Mouse (Mus musculus): ENCODE measurements around the gene Acd. TPM values are rescaled to one million over a fixed set of nuclear protein-coding genes. Genes with fewer than 3 reads are reported as not detected.

Gene Acd
- polyA plus RNA-seq (2014; fragmentation: Illumina TruSeq; extraction: RNeasy Lipid Tissue Mini Kit (QIAGEN cat#74804); ENCODE audit: insufficient read depth, low read depth, low replicate concordance), result 22.3 TPM

DNA sequence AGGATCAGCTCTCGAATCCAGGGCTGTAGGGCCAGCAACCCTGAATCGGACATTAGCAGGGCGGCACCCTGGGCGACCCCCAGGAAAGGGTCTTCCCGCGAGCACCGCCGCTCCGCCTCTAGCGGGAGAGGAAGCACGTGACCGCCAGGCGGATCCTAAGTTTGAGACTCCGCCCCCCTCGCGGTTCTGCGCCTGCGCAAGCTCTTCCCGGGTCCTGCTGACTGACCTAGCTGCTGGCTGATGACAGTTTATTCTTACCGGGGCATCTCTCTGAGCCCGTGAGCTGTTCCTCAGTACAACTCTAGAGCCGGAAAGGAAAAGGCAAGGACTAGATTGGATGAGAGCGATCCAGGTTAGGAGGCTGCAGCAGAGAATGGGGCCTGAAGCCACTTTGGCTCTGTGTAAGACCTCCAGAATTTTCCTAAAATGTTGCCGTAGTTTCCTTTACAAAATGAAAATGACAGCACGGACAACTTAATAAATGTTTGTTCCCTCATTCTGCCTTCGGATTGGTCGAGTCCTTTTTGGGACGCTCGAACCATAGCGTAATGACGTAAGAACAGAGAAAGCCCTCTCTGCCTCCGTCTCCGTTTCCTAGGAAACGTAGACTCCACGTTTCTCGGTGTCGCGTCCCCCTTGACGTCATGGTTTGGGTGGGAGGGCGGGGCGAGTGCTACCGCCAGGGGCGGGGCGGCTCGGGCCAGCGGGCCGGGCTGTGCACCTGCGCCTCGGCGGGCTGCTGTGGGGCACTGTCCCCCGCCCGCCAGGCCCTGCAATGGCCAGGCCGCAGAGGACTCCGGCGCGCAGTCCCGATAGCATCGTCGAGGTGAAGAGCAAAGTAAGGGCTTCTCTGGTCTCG lies at the start of gene Acd, which contains the start of gene Pard6a:
Gene Acd (minus strand): TSS at position 137 of the 859 bp plus-strand sequence.
Gene Pard6a (plus strand): TSS at position 183 of the 859 bp plus-strand sequence.

DNA sequence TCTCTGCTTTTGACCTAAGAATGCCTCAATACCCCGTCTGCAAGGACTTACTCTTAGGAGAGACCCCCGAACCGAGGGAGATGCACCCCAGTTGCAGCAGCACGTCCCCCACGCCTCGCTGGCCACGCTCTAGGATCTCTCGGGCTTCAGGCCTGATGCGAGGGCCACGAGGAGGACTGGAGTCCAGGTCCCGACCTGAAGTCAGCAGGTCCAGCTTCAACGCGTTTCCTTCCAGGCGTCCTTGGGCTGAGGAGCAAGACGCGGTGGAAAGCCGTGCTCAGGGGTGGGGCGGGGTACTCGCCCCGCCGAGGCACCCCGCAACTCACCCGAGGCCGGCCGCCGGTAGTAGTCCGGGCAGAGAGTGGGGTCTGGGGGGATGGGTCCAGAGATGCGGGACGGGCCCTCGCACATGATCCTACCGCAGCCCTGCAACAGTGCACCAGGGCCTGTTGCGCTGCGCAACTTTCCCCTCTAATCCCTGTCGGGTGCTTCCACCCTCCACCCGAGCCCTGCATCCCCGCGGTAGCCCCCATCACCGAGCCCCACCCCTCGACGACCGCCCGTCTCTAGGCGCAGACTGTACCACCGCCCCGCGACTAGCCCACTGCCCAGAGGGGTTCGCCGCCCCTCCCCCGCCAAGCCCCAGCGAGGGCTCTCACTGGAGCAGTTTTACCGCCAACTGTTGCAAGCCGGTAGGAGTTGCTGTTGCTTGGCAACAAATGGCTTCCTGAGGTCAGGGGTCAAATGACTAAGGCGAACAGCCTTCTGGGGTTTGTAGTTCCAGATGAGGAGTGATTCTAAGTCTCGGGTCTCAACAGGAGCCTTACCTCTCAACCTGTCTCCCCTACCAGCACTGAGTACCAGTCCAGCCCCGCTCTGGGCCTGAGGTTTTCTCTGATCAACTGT lies 6.8 kb upstream of the Acd start, which contains the start of the genes 4933405L10Rik and Enkd1:
Gene 4933405L10Rik (plus strand): TSS at position 158 of the 906 bp plus-strand sequence.
Gene Enkd1 (minus strand): TSS at position 713 of the 906 bp plus-strand sequence.

DNA sequence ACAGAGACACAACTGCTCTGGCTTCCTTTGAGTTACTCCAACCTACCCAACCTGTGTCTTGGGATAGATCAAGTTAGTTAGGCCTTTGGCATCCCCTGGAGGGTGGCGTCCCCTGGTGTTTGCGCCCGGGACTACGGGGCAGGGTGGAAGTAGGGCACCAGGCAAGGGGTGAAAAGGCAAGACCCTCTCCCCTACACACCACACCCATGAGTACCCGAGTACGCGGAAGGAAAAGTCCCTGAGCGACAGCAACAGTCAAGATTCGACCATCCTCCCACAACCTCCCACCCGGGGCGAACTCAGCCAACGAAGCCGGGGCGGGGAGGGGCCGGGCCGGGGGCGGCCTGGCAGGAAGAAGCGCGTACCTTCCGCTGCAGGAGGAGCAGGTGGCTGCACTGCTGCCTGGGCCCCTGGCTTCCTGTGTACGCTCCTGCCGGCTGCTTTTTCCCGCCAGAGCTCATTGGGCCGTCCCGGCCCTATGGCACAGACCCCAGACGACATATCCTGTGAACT lies 15.1 kb downstream of the Acd start, which contains the start of gene Carmil2:
Gene Carmil2 (plus strand): TSS at position 479 of the 513 bp plus-strand sequence.

Other genes starting within 250 kb of the Acd start
- gene Tppp3, start 229.6 kb downstream of the Acd start, polyA plus RNA-seq (2014; fragmentation: Illumina TruSeq; extraction: RNeasy Lipid Tissue Mini Kit (QIAGEN cat#74804); ENCODE audit: insufficient read depth, low read depth, low replicate concordance), result 588 TPM
- 33.8 TPM for gene Zdhhc1, start 204.2 kb downstream of the Acd start, polyA plus RNA-seq (2014; fragmentation: Illumina TruSeq; extraction: RNeasy Lipid Tissue Mini Kit (QIAGEN cat#74804); ENCODE audit: insufficient read depth, low read depth, low replicate concordance)
- 0.74 TPM for gene Hsd11b2, start 182.3 kb downstream of the Acd start, polyA plus RNA-seq (2014; fragmentation: Illumina TruSeq; extraction: RNeasy Lipid Tissue Mini Kit (QIAGEN cat#74804); ENCODE audit: insufficient read depth, low read depth, low replicate concordance)
- 95.5 TPM for gene Atp6v0d1, start 135.1 kb downstream of the Acd start, polyA plus RNA-seq (2014; fragmentation: Illumina TruSeq; extraction: RNeasy Lipid Tissue Mini Kit (QIAGEN cat#74804); ENCODE audit: insufficient read depth, low read depth, low replicate concordance)
- 24.7 TPM for gene Ripor1, start 95.8 kb downstream of the Acd start, polyA plus RNA-seq (2014; fragmentation: Illumina TruSeq; extraction: RNeasy Lipid Tissue Mini Kit (QIAGEN cat#74804); ENCODE audit: insufficient read depth, low read depth, low replicate concordance)
- 25.0 TPM for gene Ctcf, start 64.5 kb downstream of the Acd start, polyA plus RNA-seq (2014; fragmentation: Illumina TruSeq; extraction: RNeasy Lipid Tissue Mini Kit (QIAGEN cat#74804); ENCODE audit: insufficient read depth, low read depth, low replicate concordance)
- gene Agrp, start 63.7 kb downstream of the Acd start, polyA plus RNA-seq (2014; fragmentation: Illumina TruSeq; extraction: RNeasy Lipid Tissue Mini Kit (QIAGEN cat#74804); ENCODE audit: insufficient read depth, low read depth, low replicate concordance), result 4.4 TPM
- gene Carmil2, start 14.8 kb downstream of the Acd start, polyA plus RNA-seq (2014; fragmentation: Illumina TruSeq; extraction: RNeasy Lipid Tissue Mini Kit (QIAGEN cat#74804); ENCODE audit: insufficient read depth, low read depth, low replicate concordance), result 2.7 TPM
- 12.1 TPM for gene Pard6a, start within 50 bp of the Acd start, polyA plus RNA-seq (2014; fragmentation: Illumina TruSeq; extraction: RNeasy Lipid Tissue Mini Kit (QIAGEN cat#74804); ENCODE audit: insufficient read depth, low read depth, low replicate concordance)
- gene 4933405L10Rik, start 6.6 kb upstream of the Acd start, polyA plus RNA-seq (2014; fragmentation: Illumina TruSeq; extraction: RNeasy Lipid Tissue Mini Kit (QIAGEN cat#74804); ENCODE audit: insufficient read depth, low read depth, low replicate concordance), result not detected
- 4.8 TPM for gene Enkd1, start 7.1 kb upstream of the Acd start, polyA plus RNA-seq (2014; fragmentation: Illumina TruSeq; extraction: RNeasy Lipid Tissue Mini Kit (QIAGEN cat#74804); ENCODE audit: insufficient read depth, low read depth, low replicate concordance)
- gene Gfod2, start 57.6 kb upstream of the Acd start, polyA plus RNA-seq (2014; fragmentation: Illumina TruSeq; extraction: RNeasy Lipid Tissue Mini Kit (QIAGEN cat#74804); ENCODE audit: insufficient read depth, low read depth, low replicate concordance), result 9.4 TPM
- gene Ranbp10, start 126.2 kb upstream of the Acd start, polyA plus RNA-seq (2014; fragmentation: Illumina TruSeq; extraction: RNeasy Lipid Tissue Mini Kit (QIAGEN cat#74804); ENCODE audit: insufficient read depth, low read depth, low replicate concordance), result 7.8 TPM
- gene Tsnaxip1, start 126.6 kb upstream of the Acd start, polyA plus RNA-seq (2014; fragmentation: Illumina TruSeq; extraction: RNeasy Lipid Tissue Mini Kit (QIAGEN cat#74804); ENCODE audit: insufficient read depth, low read depth, low replicate concordance), result 3.0 TPM
- 8.7 TPM for gene Cenpt, start 152.2 kb upstream of the Acd start, polyA plus RNA-seq (2014; fragmentation: Illumina TruSeq; extraction: RNeasy Lipid Tissue Mini Kit (QIAGEN cat#74804); ENCODE audit: insufficient read depth, low read depth, low replicate concordance)
- 29.0 TPM for gene Thap11, start 154.0 kb upstream of the Acd start, polyA plus RNA-seq (2014; fragmentation: Illumina TruSeq; extraction: RNeasy Lipid Tissue Mini Kit (QIAGEN cat#74804); ENCODE audit: insufficient read depth, low read depth, low replicate concordance)
- 73.5 TPM for gene Nutf2, start 159.5 kb upstream of the Acd start, polyA plus RNA-seq (2014; fragmentation: Illumina TruSeq; extraction: RNeasy Lipid Tissue Mini Kit (QIAGEN cat#74804); ENCODE audit: insufficient read depth, low read depth, low replicate concordance)
- 11.8 TPM for gene Edc4, start 179.8 kb upstream of the Acd start, polyA plus RNA-seq (2014; fragmentation: Illumina TruSeq; extraction: RNeasy Lipid Tissue Mini Kit (QIAGEN cat#74804); ENCODE audit: insufficient read depth, low read depth, low replicate concordance)
- 0.93 TPM for gene Nrn1l, start 192.5 kb upstream of the Acd start, polyA plus RNA-seq (2014; fragmentation: Illumina TruSeq; extraction: RNeasy Lipid Tissue Mini Kit (QIAGEN cat#74804); ENCODE audit: insufficient read depth, low read depth, low replicate concordance)
- 11.8 TPM for gene Pskh1, start 199.3 kb upstream of the Acd start, polyA plus RNA-seq (2014; fragmentation: Illumina TruSeq; extraction: RNeasy Lipid Tissue Mini Kit (QIAGEN cat#74804); ENCODE audit: insufficient read depth, low read depth, low replicate concordance)
- 0.77 TPM for gene Ctrl, start 232.8 kb upstream of the Acd start, polyA plus RNA-seq (2014; fragmentation: Illumina TruSeq; extraction: RNeasy Lipid Tissue Mini Kit (QIAGEN cat#74804); ENCODE audit: insufficient read depth, low read depth, low replicate concordance)
- 150 TPM for gene Psmb10, start 237.3 kb upstream of the Acd start, polyA plus RNA-seq (2014; fragmentation: Illumina TruSeq; extraction: RNeasy Lipid Tissue Mini Kit (QIAGEN cat#74804); ENCODE audit: insufficient read depth, low read depth, low replicate concordance)
- gene Lcat, start 242.3 kb upstream of the Acd start, polyA plus RNA-seq (2014; fragmentation: Illumina TruSeq; extraction: RNeasy Lipid Tissue Mini Kit (QIAGEN cat#74804); ENCODE audit: insufficient read depth, low read depth, low replicate concordance), result 1.00 TPM